Mouse (Mus musculus) kidney, embryonic 15.5 days (tissue): Measurements from ENCODE around the gene Musk. TPM values are rescaled to one million over a fixed set of nuclear protein-coding genes. Genes with fewer than 3 reads are reported as not detected.

Experiments
- ATAC-seq: fragments of 200-750 bp; cut with Nextera tagmentation; replicated peaks from 2 replicates; pipeline ENCODE4 v1.8.0; 2017; ENCODE audit warnings: moderate TSS enrichment; ENCODE audit not compliant: low FRiP score
- H3K27ac ChIP-seq: fragments of 300-500 bp; sonication (generic); 2 replicates; pipeline ENCODE4 v1.5.1; 2015; ENCODE audit warnings: mild to moderate bottlenecking, inconsistent platforms
- H3K27me3 ChIP-seq: fragments of 300-500 bp; sonication (generic); 2 replicates; pipeline ENCODE4 v1.6.1; 2015; ENCODE audit warnings: inconsistent platforms
- H3K36me3 ChIP-seq: fragments of 300-500 bp; sonication (generic); 2 replicates; pipeline ENCODE4 v1.6.1; 2015; ENCODE audit warnings: inconsistent platforms
- H3K4me1 ChIP-seq: fragments of 300-500 bp; sonication (generic); 2 replicates; pipeline ENCODE4 v1.6.1; 2015; ENCODE audit warnings: inconsistent platforms
- H3K4me2 ChIP-seq: fragments of 300-500 bp; sonication (generic); 2 replicates; pipeline ENCODE4 v1.6.1; 2015; ENCODE audit warnings: moderate library complexity, mild to moderate bottlenecking, inconsistent platforms
- H3K4me3 ChIP-seq: fragments of 300-500 bp; sonication (generic); replicated peaks from 2 replicates; pipeline ENCODE4 v1.5.1; 2015; ENCODE audit warnings: mild to moderate bottlenecking, inconsistent platforms
- H3K9ac ChIP-seq: fragments of 300-500 bp; sonication (generic); 2 replicates; pipeline ENCODE4 v1.6.1; 2015; ENCODE audit warnings: mild to moderate bottlenecking, inconsistent platforms
- H3K9me3 ChIP-seq: fragments of 300-500 bp; sonication (generic); replicated peaks from 2 replicates; pipeline ENCODE4 v1.6.1; 2016; ENCODE audit warnings: inconsistent platforms
- WGBS: fragments of 180-500 bp; shearing (Covaris S2); methylation state at CpG from one replicate; pipeline ENCODE4 v1.1.7; 2015; ENCODE audit warnings: mixed read lengths; 5-methylcytosine and 5-hydroxymethylcytosine counted together
- polyA plus RNA-seq: library from polyadenylated mRNA; unstranded; fragments of >200 nt; fragmentation: Nextera tagmentation; extraction: Ambion mirVana; gene quantifications from 2 replicates; pipeline ENCODE4 v1.2.1, GENCODE M21; 2015

Gene Musk
- polyA plus RNA-seq, 1 experiment from 2014 or later, result 0.40 TPM

DNA sequence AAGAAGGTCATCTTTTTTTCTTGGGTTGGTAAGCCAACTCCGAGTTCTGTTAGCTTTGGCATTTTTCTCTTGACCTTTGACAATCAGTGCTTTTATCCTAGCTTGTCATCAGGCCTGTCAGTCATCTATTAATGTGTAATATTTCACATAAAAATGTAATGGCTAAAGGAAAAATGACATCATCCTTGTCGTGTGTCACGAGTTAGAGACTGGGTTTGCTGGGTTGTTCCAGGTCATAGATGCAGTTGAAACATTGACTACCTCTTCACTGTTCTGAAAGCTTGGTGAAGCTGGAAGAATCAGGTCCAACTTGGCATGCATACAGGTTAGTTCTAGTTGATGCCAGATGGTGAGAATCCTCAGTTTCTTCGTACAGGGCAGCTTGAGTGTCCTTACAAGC lies 34.5 kb downstream of the Musk start:
- no peaks in the 10 kb centered on the region for H3K36me3 ChIP-seq
- no peak overlapping the region for H3K4me3 ChIP-seq
- no peak for ATAC-seq
- WGBS, result 63% methylated on average over 4 of the region's 4 CpGs
- H3K9me3 ChIP-seq, result no peaks in the 10 kb centered on the region
- H3K27me3 ChIP-seq, result no peaks in the 10 kb centered on the region
- H3K4me2 ChIP-seq, result no peak overlapping the region
- peaks cover 1% of the 10 kb centered on the region; the same call in 1 of the 2 replicates for H3K4me1 ChIP-seq
- H3K9ac ChIP-seq, result no peak overlapping the region
- no peak overlapping the region for H3K27ac ChIP-seq

DNA sequence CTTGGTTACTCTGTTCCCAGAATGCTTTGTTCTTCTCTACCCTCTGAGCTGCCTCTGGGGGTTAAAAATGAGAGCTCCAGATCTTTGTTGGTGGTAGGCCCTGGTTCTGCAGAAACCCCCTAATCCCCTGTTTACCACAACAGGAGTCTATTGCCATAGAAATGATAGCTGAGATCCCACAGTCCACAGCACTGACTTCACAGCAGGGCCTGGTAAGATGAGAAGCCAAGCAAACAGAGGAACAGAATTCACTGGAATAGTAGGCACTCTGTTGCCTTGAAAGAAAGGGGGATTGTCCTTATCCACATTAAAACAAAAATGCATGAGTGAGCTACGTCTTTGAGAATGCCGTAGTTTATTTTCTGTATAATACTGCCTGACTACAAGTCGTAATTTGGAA lies 41.0 kb downstream of the Musk start:
- Histone ChIP-seq H3K27me3 (no peaks in the 10 kb centered on the region), H3K4me1 (no peaks in the 10 kb centered on the region), H3K27ac (no peak overlapping the region), H3K9ac (no peak overlapping the region), H3K36me3 (no peaks in the 10 kb centered on the region), H3K9me3 (no peaks in the 10 kb centered on the region), H3K4me2 (no peak overlapping the region), H3K4me3 (no peak overlapping the region)
- no peak for ATAC-seq
- 64% methylated on average over 3 of the region's 3 CpGs for WGBS

DNA sequence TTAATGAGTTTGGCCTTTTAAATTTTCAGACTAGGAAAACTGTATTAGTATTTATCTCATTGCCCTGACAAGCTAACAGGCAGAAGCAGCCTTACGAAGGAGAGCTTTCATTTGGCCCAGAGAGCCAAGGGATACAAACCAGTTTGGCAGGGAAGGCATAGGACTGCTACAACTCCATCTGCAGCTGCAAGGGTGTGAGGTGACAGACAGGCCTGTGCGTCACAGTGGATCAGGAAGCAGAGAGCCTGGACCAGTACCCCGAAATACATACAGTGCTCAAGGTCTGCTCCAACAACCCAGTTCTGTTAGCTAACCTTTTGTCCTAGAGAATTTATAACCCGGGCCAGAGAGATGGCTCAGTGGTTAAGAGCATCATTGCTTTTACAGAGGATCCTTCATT lies 42.5 kb downstream of the Musk start:
- 79% methylated on average over 4 of the region's 4 CpGs for WGBS
- Histone ChIP-seq H3K27me3 (no peaks in the 10 kb centered on the region), H3K4me1 (no peaks in the 10 kb centered on the region), H3K27ac (no peak overlapping the region), H3K4me3 (no peak overlapping the region), H3K9ac (no peak overlapping the region), H3K4me2 (no peak overlapping the region), H3K9me3 (no peaks in the 10 kb centered on the region), H3K36me3 (no peaks in the 10 kb centered on the region)
- ATAC-seq, result no peak

DNA sequence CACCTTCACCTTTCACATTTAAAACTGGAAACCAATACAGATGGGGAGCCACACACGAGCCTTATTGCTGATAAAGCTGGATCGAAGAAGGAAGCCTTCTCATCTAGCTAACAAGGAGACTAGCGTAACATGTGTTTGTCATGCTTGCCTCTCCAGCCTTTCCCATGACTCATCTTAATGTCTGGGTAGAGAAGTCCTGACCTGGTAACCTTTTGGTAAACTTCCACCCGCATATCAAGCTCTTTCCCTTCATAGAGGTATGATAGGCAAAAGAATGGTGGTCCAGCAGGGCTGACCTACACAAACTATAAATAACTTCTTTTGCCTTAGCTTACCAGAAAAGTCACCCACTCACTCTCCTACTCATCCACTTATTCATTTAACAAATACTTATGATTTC lies 44.3 kb downstream of the Musk start:
- Histone ChIP-seq H3K4me1 (no peaks in the 10 kb centered on the region), H3K4me2 (no peak overlapping the region), H3K9ac (no peak overlapping the region), H3K4me3 (no peak overlapping the region), H3K27me3 (no peaks in the 10 kb centered on the region), H3K27ac (no peak overlapping the region), H3K9me3 (no peaks in the 10 kb centered on the region), H3K36me3 (no peaks in the 10 kb centered on the region)
- WGBS, result 84% methylated on average over 4 of the region's 4 CpGs
- no peak for ATAC-seq

DNA sequence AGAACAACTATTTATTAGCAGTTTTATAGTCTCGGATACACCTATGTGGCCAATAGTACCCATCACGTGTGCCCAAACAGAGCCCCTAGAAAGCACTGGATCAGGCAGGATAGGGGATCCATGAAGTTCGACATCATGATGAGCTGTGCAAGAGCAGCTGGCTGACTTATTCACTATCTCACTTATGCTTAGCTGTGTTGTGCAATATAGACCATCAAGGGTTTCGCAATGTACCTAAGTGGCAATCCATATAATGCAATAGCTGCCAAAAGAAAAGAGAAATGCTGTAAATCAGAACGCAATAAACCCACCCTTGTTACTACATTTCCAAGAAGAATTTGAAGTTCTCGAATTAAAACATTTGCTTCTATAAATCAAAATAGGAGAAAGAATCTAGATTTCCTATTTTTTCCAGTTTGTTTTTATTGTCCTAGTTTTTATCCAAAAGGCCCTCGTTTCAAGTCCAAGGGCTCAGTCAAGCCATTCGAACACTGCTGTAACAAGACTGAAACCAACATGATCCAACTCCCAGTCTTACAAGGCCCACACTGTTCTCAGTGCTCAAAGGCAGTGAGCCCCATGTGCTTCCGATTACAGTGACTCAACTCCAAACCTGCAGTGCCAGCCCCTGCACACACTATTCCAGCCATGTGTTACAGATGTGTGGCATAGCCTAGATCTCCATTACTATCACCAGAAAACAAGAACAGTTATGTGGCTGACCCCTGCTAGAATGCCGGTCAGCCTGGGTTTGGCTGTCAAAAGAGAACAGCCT lies 45.3 kb downstream of the Musk start:
- no peaks in the 10 kb centered on the region for H3K9me3 ChIP-seq
- no peaks in the 10 kb centered on the region for H3K4me1 ChIP-seq
- no peak overlapping the region for H3K4me3 ChIP-seq
- H3K27me3 ChIP-seq, result no peaks in the 10 kb centered on the region
- no peaks in the 10 kb centered on the region for H3K36me3 ChIP-seq
- H3K4me2 ChIP-seq, result no peak overlapping the region
- H3K27ac ChIP-seq, result no peak overlapping the region
- no peak for ATAC-seq
- no peak overlapping the region for H3K9ac ChIP-seq
- WGBS, result 80% methylated on average over 10 of the region's 10 CpGs

DNA sequence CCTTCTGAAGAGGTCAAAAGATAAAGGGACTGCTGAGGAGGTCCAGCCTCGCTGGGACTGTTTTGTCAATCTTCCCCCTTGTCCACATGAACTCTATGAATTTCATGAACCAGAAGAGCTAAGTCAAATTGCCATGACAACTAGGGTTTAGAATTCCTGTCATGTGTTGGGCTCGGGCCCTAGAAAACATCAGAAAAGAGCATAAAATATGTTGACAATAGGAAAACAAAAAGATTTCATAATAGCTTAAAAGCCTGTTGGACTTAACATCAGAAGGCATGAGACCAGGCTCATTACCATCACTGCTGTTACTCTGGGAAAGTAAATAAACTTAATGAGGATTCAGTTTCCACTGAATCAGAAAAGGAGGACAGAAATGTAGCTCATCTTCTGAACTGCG lies 46.6 kb downstream of the Musk start:
- Histone ChIP-seq H3K27ac (0 out of 2 replicates have a peak overlapping the region, but pooled peaks have one; percentile 23), H3K36me3 (no peaks in the 10 kb centered on the region), H3K4me1 (no peaks in the 10 kb centered on the region), H3K9ac (no peak overlapping the region), H3K4me2 (no peak overlapping the region), H3K27me3 (no peaks in the 10 kb centered on the region), H3K4me3 (no peak overlapping the region), H3K9me3 (no peaks in the 10 kb centered on the region)
- 24% methylated on average over 3 of the region's 3 CpGs for WGBS
- ATAC-seq, result 0 out of 2 replicates have a peak, but pooled peaks have one; percentile 33

DNA sequence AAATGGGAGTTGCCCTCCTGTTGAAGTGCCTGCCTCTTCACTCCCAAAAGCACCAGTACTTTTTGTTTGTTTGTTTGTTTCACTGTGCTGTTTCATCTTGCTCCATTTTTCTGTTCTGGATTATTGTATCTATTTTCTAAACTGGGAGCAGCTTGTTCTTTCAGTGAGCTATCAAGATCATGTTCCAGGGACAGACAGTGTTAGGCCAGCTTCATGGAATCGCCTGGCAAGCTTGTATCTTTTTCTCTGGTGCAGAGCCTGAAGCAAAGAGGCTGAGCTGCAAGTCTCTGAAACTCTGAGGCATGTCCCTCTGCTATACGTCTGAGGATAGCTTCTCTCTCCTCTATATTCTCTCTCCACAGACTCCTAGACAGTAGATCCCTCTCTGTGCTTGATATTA lies 50.5 kb downstream of the Musk start:
- Histone ChIP-seq H3K4me1 (no peaks in the 10 kb centered on the region), H3K4me2 (no peak overlapping the region), H3K27me3 (no peaks in the 10 kb centered on the region), H3K9me3 (no peaks in the 10 kb centered on the region), H3K27ac (no peak overlapping the region), H3K9ac (no peak overlapping the region), H3K4me3 (no peak overlapping the region), H3K36me3 (no peaks in the 10 kb centered on the region)
- ATAC-seq, result no peak
- 65% methylated on average over 2 of the region's 2 CpGs for WGBS

DNA sequence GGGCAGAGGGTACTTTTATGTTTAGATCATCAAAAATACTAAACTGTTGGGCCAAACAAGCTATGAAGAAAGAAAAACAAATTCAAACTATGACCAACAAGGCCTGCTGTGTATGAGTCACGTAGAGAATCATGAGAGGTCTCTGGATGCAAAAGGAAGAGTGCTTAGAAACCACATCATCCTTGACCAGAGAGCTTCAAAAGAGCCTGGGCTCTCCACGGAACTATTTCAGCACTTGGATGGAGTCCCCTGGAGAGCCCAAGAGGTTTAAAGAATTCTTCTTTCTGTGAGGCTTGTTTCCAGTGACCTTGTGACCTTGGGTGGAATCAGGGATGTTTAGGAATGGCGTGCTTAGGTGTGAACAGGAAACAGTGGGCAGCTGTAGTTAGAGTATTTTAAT lies 53.5 kb downstream of the Musk start:
- no peak overlapping the region for H3K4me3 ChIP-seq
- H3K27ac ChIP-seq, result no peak overlapping the region
- ATAC-seq, result no peak
- H3K9ac ChIP-seq, result no peak overlapping the region
- no peaks in the 10 kb centered on the region for H3K4me1 ChIP-seq
- H3K36me3 ChIP-seq, result no peaks in the 10 kb centered on the region
- WGBS, result 35% methylated on average over 3 of the region's 3 CpGs
- no peaks in the 10 kb centered on the region for H3K9me3 ChIP-seq
- H3K4me2 ChIP-seq, result no peak overlapping the region
- H3K27me3 ChIP-seq, result no peaks in the 10 kb centered on the region

DNA sequence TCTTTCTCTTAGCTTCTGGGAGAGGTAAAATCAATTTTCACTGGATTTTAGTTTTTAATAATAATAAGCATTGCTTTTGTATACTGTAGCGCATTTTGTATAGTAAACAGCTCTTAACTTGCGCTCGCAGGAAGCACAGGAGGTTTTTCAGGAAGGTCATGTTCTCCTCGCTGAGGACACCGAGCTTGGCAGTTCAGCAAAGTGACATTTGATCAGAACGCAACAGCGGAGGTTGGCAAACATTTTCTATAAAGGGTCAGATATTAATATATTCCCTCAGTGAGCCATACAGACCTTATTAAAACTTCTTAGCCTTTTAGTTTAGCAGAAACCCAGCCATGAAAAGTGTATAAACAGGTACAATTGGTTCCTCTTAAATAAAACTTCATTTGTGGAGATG lies 64.4 kb downstream of the Musk start:
- Histone ChIP-seq H3K27ac (no peak overlapping the region), H3K27me3 (no peaks in the 10 kb centered on the region), H3K36me3 (no peaks in the 10 kb centered on the region), H3K4me1 (0 out of 2 replicates have a peak, but pooled peaks cover 6% of the 10 kb centered on the region), H3K4me2 (no peak overlapping the region), H3K4me3 (no peak overlapping the region), H3K9ac (no peak overlapping the region), H3K9me3 (no peaks in the 10 kb centered on the region)
- WGBS, result 90% methylated on average over 7 of the region's 7 CpGs
- ATAC-seq, result no peak

DNA sequence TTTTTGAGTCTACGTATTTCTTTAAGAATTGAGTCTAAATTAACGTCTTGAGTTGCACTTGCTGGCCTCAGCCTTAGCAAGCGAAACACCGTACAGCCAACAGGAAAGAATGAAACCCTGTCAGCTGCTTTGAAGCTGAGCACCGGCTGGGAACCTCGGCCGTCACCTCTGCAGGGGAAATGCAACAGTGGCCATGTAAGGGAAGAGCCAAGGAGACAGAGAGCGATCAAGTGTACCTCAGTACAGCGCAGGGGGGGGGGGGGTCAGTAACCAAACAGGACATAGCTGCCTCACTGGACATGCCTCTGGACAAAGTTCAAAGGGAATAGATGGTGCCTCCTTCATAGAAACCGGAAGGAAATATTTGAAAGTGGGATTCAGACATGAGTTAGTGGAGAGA lies 65.4 kb downstream of the Musk start:
- peak; percentile 75; the same call in 1 of the 2 replicates for ATAC-seq
- Histone ChIP-seq H3K27ac (no peak overlapping the region), H3K27me3 (no peaks in the 10 kb centered on the region), H3K4me1 (0 out of 2 replicates have a peak, but pooled peaks cover 6% of the 10 kb centered on the region), H3K9me3 (no peaks in the 10 kb centered on the region), H3K4me2 (no peak overlapping the region), H3K9ac (no peak overlapping the region), H3K36me3 (no peaks in the 10 kb centered on the region), H3K4me3 (no peak overlapping the region)
- WGBS, result 32% methylated on average over 10 of the region's 10 CpGs

DNA sequence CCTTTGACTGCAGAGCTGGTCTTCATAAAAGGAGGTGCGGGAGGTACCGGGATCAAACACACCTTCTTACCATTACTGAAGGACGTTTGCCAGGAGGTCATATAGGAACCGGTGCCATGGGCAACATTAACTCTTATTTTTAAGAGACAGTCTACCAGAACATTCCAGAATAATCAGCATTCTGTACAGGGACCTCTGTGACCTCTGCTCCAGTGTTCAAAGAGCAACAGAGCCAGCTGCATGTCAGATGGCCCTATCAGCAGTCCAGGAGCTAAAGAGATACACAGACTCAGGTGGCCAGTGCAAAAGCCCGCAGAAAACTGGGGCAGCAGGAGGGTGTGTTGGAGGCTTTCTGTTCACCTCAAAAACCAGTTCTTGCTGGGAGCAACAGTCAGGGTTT lies 65.8 kb downstream of the Musk start:
- Histone ChIP-seq H3K4me1 (0 out of 2 replicates have a peak, but pooled peaks cover 6% of the 10 kb centered on the region), H3K4me3 (no peak overlapping the region), H3K27ac (no peak overlapping the region), H3K9me3 (no peaks in the 10 kb centered on the region), H3K36me3 (no peaks in the 10 kb centered on the region), H3K4me2 (no peak overlapping the region), H3K9ac (no peak overlapping the region), H3K27me3 (no peaks in the 10 kb centered on the region)
- ATAC-seq, result no peak
- WGBS, result 69% methylated on average over 5 of the region's 5 CpGs

DNA sequence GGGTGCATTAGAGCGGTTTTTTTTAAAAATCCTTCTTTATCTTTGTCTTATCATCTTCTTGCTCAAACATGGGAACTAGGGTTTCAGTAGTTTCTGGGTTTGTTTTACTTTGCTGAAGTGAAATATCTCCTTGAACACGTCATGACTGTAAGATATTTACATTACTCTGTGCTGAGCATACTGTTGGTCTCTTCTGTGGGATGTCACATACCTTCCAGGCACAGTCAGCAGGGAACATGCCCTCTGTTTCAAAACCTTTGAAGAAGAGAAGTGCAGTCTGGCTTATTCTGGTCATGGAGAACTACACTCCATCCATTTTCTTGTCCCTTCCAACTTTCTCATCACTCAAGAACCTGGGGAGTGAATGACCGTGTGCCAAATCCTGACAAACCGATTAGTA lies 73.2 kb downstream of the Musk start:
- H3K9me3 ChIP-seq, result no peaks in the 10 kb centered on the region
- no peak overlapping the region for H3K27ac ChIP-seq
- no peak for ATAC-seq
- H3K4me2 ChIP-seq, result no peak overlapping the region
- no peaks in the 10 kb centered on the region for H3K4me1 ChIP-seq
- no peak overlapping the region for H3K9ac ChIP-seq
- 81% methylated on average over 4 of the region's 4 CpGs for WGBS
- H3K36me3 ChIP-seq, result no peaks in the 10 kb centered on the region
- H3K4me3 ChIP-seq, result no peak overlapping the region
- H3K27me3 ChIP-seq, result no peaks in the 10 kb centered on the region

DNA sequence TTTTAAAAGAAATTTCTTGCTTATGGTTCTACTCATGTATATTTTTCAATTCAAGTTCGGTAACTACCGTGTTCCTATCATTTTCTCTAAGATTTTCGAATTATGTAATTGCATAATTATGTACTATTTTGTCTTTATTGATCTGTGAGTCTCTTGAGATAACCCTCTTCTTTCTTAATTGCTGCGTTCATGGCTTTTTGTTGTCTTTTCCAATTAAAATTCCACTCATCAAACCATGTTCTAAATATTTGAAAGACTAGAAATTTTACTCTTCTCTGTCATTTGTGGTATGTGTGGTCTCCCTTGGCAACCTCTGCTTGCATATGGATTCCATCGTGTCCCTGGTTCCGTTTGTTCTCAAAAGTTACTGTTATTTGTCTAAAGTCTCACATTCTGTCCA lies 79.6 kb downstream of the Musk start:
- no peak overlapping the region for H3K9ac ChIP-seq
- H3K9me3 ChIP-seq, result no peaks in the 10 kb centered on the region
- no peak overlapping the region for H3K4me3 ChIP-seq
- ATAC-seq, result no peak
- H3K27ac ChIP-seq, result no peak overlapping the region
- no peaks in the 10 kb centered on the region for H3K4me1 ChIP-seq
- H3K27me3 ChIP-seq, result no peaks in the 10 kb centered on the region
- H3K4me2 ChIP-seq, result no peak overlapping the region
- no peaks in the 10 kb centered on the region for H3K36me3 ChIP-seq
- WGBS, result 86% methylated on average over 6 of the region's 6 CpGs
